ENCODE assay signal across 25 mouse cellular contexts in genomic region chr6:31141486-31141885, GRCm38 (mm10).
DNase-seq lines count a peak whose midpoint lies in the region; ATAC-seq and TF ChIP-seq lines count a peak whose summit lies in the region.
"Had no signal": no experiment of that assay in that cellular context is flagged by ENCODE, and none has a peak within 500 bp of the region (broad histone marks: within the 10 kb centered on the region; RNA-seq: fewer than 3 reads in every experiment).

No protein-coding gene starts in this region.

- H3K4me1 ChIP-seq in heart, adult 2 months (ENCODE audit: control insufficient read depth, insufficient read depth, low read length): peaks cover 16% of the 10 kb centered on the region
- peaks cover 49% of the 10 kb centered on the region for H3K4me1 ChIP-seq in liver, adult 2 months (ENCODE audit: control insufficient read depth, insufficient read depth, low read length)
- H3K4me1 ChIP-seq in liver, postnatal 0 days (ENCODE audit: insufficient read depth): no peaks in the 10 kb centered on the region; the same call in 1 of the 2 replicates
- H3K4me1 ChIP-seq: embryonic facial prominence, embryonic 15.5 days; hindbrain, embryonic 12.5 days had no signal

- WGBS in heart, adult 2 months: 29% methylated on average over 6 of the region's 6 CpGs
- WGBS in liver, adult 2 months: 28% methylated on average over 6 of the region's 6 CpGs
- WGBS in liver, postnatal 0 days (ENCODE audit: insufficient replicate concordance): 71% methylated on average over 6 of the region's 6 CpGs

- H3K36me3 ChIP-seq in heart, adult 2 months (ENCODE audit: control insufficient read depth, insufficient read depth, low read length): peaks cover 2% of the 10 kb centered on the region; the same call in 1 of the 2 replicates
- peaks cover 17% of the 10 kb centered on the region for H3K36me3 ChIP-seq in liver, adult 2 months (ENCODE audit: control insufficient read depth, insufficient read depth, low read length)
- H3K36me3 ChIP-seq in liver, postnatal 0 days (replicated peaks; ENCODE audit: insufficient read depth, low read length): no peaks in the 10 kb centered on the region
- H3K36me3 ChIP-seq: embryonic facial prominence, embryonic 15.5 days; forebrain, embryonic 10.5 days; heart, embryonic 13.5 days; hindbrain, embryonic 12.5 days; limb, embryonic 10.5 days; midbrain, embryonic 10.5 days had no signal

- H3K27ac ChIP-seq in heart, adult 2 months: peak overlapping the region; percentile 41; the same call in 1 of the 2 replicates
- H3K27ac ChIP-seq in liver, adult 2 months (replicated peaks; ENCODE audit: insufficient read depth, low read depth, low read length): peak overlapping the region; percentile 45
- H3K27ac ChIP-seq in liver, postnatal 0 days (ENCODE audit: low read depth): no peak overlapping the region
- H3K27ac ChIP-seq: embryonic facial prominence, embryonic 15.5 days; forebrain, embryonic 10.5 days; heart, embryonic 13.5 days; hindbrain, embryonic 12.5 days; limb, embryonic 10.5 days; midbrain, embryonic 10.5 days; stomach, postnatal 0 days had no signal

- no peak for ATAC-seq in liver, postnatal 0 days
- ATAC-seq: forebrain, postnatal 0 days had no signal

- H3K9me3 ChIP-seq in liver, postnatal 0 days (ENCODE audit: low read length): no peaks in the 10 kb centered on the region
- H3K9me3 ChIP-seq: embryonic facial prominence, embryonic 15.5 days; forebrain, embryonic 10.5 days; heart, embryonic 13.5 days; hindbrain, embryonic 12.5 days; limb, embryonic 10.5 days; midbrain, embryonic 10.5 days had no signal

- H3K27me3 ChIP-seq in heart, adult 2 months (ENCODE audit: control insufficient read depth, insufficient read depth, low read length): no peaks in the 10 kb centered on the region
- H3K27me3 ChIP-seq in liver, adult 2 months (ENCODE audit: control insufficient read depth, insufficient read depth, low read length): no peaks in the 10 kb centered on the region
- H3K27me3 ChIP-seq in liver, postnatal 0 days (ENCODE audit: insufficient read depth, low read length): no peaks in the 10 kb centered on the region
- H3K27me3 ChIP-seq: heart, embryonic 13.5 days; hindbrain, embryonic 12.5 days had no signal

- H3K9ac ChIP-seq in heart, adult 2 months (ENCODE audit: low read depth, low read length): no peak overlapping the region
- no peak overlapping the region; the same call in 1 of the 2 replicates for H3K9ac ChIP-seq in liver, adult 2 months (ENCODE audit: low read depth, low read length)
- H3K9ac ChIP-seq in liver, postnatal 0 days (replicated peaks): no peak overlapping the region
- H3K9ac ChIP-seq: embryonic facial prominence, embryonic 15.5 days; forebrain, postnatal 0 days; heart, embryonic 13.5 days; hindbrain, embryonic 12.5 days; lung, embryonic 14.5 days had no signal

- intact Hi-C loops in heart, adult 2 months (cut with DNase I): no loop called here
- intact Hi-C loops in heart, postnatal 36 days (cut with DNase I): no loop called here
- intact Hi-C loops in heart, postnatal 14 days (cut with DNase I): no loop called here

- peak in 1 of 2 experiments; percentile 75 for DNase-seq in heart, adult 2 months
- DNase-seq in heart, postnatal 36 days: no peak
- peak; percentile 71 for DNase-seq in liver, adult 2 months (ENCODE audit: extremely low read depth, low read depth, low spot score)
- DNase-seq in liver, postnatal 0 days: no peak
- DNase-seq in heart, adult 8-10 months (ENCODE audit: low spot score): peak; percentile 65
- DNase-seq in heart, postnatal 14 days: peak; percentile 43 to 57
- DNase-seq in retina, postnatal 1 day: no peak
- no peak for DNase-seq in cerebellum, postnatal 4 days (ENCODE audit: low spot score in 2 of 2)
- DNase-seq: adrenal gland, postnatal 36 days; B cell, adult 2 months; cerebellum, adult 18-20 months; forebrain, postnatal 0 days; layer of hippocampus, adult 9-11 months; lung, embryonic 14.5 days; right cerebral cortex, postnatal 4 days; thymus, postnatal 14 days had no signal

- TF ChIP-seq CTCF in heart, adult 2 months (IDR thresholded peaks at IDR 0.05): peak; percentile 27; the same call in 1 of the 2 replicates
- TF ChIP-seq CTCF in liver, adult 2 months (IDR thresholded peaks at IDR 0.05; ENCODE audit: low read depth, low read length): 0 out of 2 replicates have a peak, but pooled peaks have one; percentile 12
- TF ChIP-seq CTCF in liver, postnatal 0 days (IDR thresholded peaks at IDR 0.05; ENCODE audit: low read depth): no peak

- 0 out of 2 replicates have a peak, but pooled peaks have one; percentile 50 for TF ChIP-seq EP300 in heart, adult 2 months (IDR thresholded peaks at IDR 0.05; ENCODE audit: insufficient read depth, low read depth, low read length)
- TF ChIP-seq EP300 in liver, postnatal 0 days (IDR thresholded peaks at IDR 0.05; ENCODE audit: low read depth): no peak

- H3K4me3 ChIP-seq in heart, adult 2 months: no peak overlapping the region
- H3K4me3 ChIP-seq in liver, adult 2 months (ENCODE audit: insufficient read depth, low read depth, low read length): no peak overlapping the region
- H3K4me3 ChIP-seq in liver, postnatal 0 days (ENCODE audit: low read depth, low read length): no peak overlapping the region
- H3K4me3 ChIP-seq: embryonic facial prominence, embryonic 15.5 days; forebrain, embryonic 10.5 days; heart, embryonic 13.5 days; hindbrain, embryonic 12.5 days; left cerebral cortex, adult 2 months; limb, embryonic 10.5 days; midbrain, embryonic 10.5 days had no signal

- peaks cover 6% of the 10 kb centered on the region for H3K79me2 ChIP-seq in heart, adult 2 months (replicated peaks; ENCODE audit: control insufficient read depth, insufficient read depth, low read length)
- peaks cover 24% of the 10 kb centered on the region for H3K79me2 ChIP-seq in liver, adult 2 months (ENCODE audit: control insufficient read depth, insufficient read depth, low read length)

- TF ChIP-seq POLR2A in heart, adult 2 months (IDR thresholded peaks at IDR 0.05; ENCODE audit: insufficient read depth, low read depth, low read length): no peak
- TF ChIP-seq POLR2A in liver, adult 2 months (IDR thresholded peaks at IDR 0.05; ENCODE audit: extremely low read depth, insufficient read depth, low read length): no peak

- H3K4me2 ChIP-seq in liver, postnatal 0 days (ENCODE audit: low read depth, low read length): no peak overlapping the region
- H3K4me2 ChIP-seq: embryonic facial prominence, embryonic 15.5 days; heart, embryonic 13.5 days; hindbrain, embryonic 12.5 days; liver, embryonic 11.5 days; lung, embryonic 14.5 days had no signal

Comparison
In these comparisons a context has a peak if more than half of its experiments do, and no peak if none do; other contexts are left out.
1. DNase-seq: peak in liver, adult 2 months (single experiment), heart, adult 8-10 months (single experiment) and heart, postnatal 14 days (2 of 2); none in heart, postnatal 36 days (0 of 2), liver, postnatal 0 days (single experiment), retina, postnatal 1 day (single experiment) and cerebellum, postnatal 4 days (0 of 2).